Mouse (Mus musculus): ENCODE data around the gene Nsun2. TPM values are rescaled to one million over a fixed set of nuclear protein-coding genes. Genes with fewer than 3 reads are reported as not detected.

Nsun2 gene
- 10 to 100 TPM; 26.3 to 30.7 TPM for polyA plus RNA-seq (2017; shearing (Covaris generic))

GRCm38 (mm10) chr13:69533405-69534333 is at the start of gene Nsun2:
Nsun2 (plus strand) TSS chr13:69533746.
- peak; percentile 15 for ATAC-seq

GRCm38 (mm10) chr13:69485326-69485725 is 48.2 kb upstream of the Nsun2 start:
- no peak for ATAC-seq

GRCm38 (mm10) chr13:69485833-69486232 is 47.7 kb upstream of the Nsun2 start:
- ATAC-seq = no peak

GRCm38 (mm10) chr13:69487108-69487507 is 46.4 kb upstream of the Nsun2 start:
- ATAC-seq = no peak

GRCm38 (mm10) chr13:69487611-69488275 is 45.8 kb upstream of the Nsun2 start:
- no peak for ATAC-seq

GRCm38 (mm10) chr13:69488565-69489255 is 44.8 kb upstream of the Nsun2 start:
- no peak for ATAC-seq

GRCm38 (mm10) chr13:69489777-69490176 is 43.8 kb upstream of the Nsun2 start:
- no peak for ATAC-seq

- ATAC-seq = peak; percentile 80
Observed at GRCm38 (mm10) chr13:69492876-69493463, 40.6 kb upstream of the Nsun2 start.

GRCm38 (mm10) chr13:69498276-69498675 is 35.3 kb upstream of the Nsun2 start:
- no peak for ATAC-seq

- no peak for ATAC-seq
Observed at GRCm38 (mm10) chr13:69502157-69502750, 31.3 kb upstream of the Nsun2 start.

GRCm38 (mm10) chr13:69502863-69503262 is 30.7 kb upstream of the Nsun2 start:
- ATAC-seq = no peak

- no peak for ATAC-seq
Observed at GRCm38 (mm10) chr13:69506341-69507086, 27.0 kb upstream of the Nsun2 start.

GRCm38 (mm10) chr13:69507666-69508065 is 25.9 kb upstream of the Nsun2 start:
- ATAC-seq = no peak

- ATAC-seq = peak; percentile 89
Observed at GRCm38 (mm10) chr13:69509391-69510244, 23.9 kb upstream of the Nsun2 start.

GRCm38 (mm10) chr13:69515091-69515490 is 18.5 kb upstream of the Nsun2 start:
- ATAC-seq = no peak

- no peak for ATAC-seq
Observed at GRCm38 (mm10) chr13:69517445-69517844, 16.1 kb upstream of the Nsun2 start.

- ATAC-seq = no peak
Observed at GRCm38 (mm10) chr13:69519137-69519536, 14.4 kb upstream of the Nsun2 start.

- no peak for ATAC-seq
Observed at GRCm38 (mm10) chr13:69522161-69522791, 11.3 kb upstream of the Nsun2 start.

- ATAC-seq = no peak
Observed at GRCm38 (mm10) chr13:69523444-69524157, 9.9 kb upstream of the Nsun2 start.
